Mouse (Mus musculus): Measurements from ENCODE around the gene Gatad2a. TPM values are rescaled to one million over a fixed set of nuclear protein-coding genes. Genes with fewer than 3 reads are reported as not detected.
"Not testable (repeated sequence)": the region's sequence is repeated elsewhere in the genome, so short reads cannot be mapped to it uniquely, and the experiment has no call there.

Gene Gatad2a
- total RNA-seq, 2 experiments from 2014 or later, result 28.6 to 38.8 TPM

- no peak for DNase-seq (ENCODE audit: low spot score)
Observed at GRCm38 (mm10) chr8:69996589-69997285, 553 bp upstream of the Gatad2a start.

GRCm38 (mm10) chr8:69995422-69995775 is 785 bp downstream of the Gatad2a start:
- no peak for DNase-seq (ENCODE audit: low spot score)

- not testable (repeated sequence) for DNase-seq (ENCODE audit: low spot score)
Observed at GRCm38 (mm10) chr8:69988936-69989335, 7.2 kb downstream of the Gatad2a start.

GRCm38 (mm10) chr8:69987744-69988143 is 8.4 kb downstream of the Gatad2a start:
- DNase-seq (ENCODE audit: low spot score), result no peak

GRCm38 (mm10) chr8:69984876-69985553 is 11.2 kb downstream of the Gatad2a start:
- no peak for DNase-seq (ENCODE audit: low spot score)

GRCm38 (mm10) chr8:69978456-69978855 is 17.7 kb downstream of the Gatad2a start:
- DNase-seq (ENCODE audit: low spot score), result no peak

GRCm38 (mm10) chr8:69974806-69975205 is 21.4 kb downstream of the Gatad2a start:
- no peak for DNase-seq (ENCODE audit: low spot score)

GRCm38 (mm10) chr8:69974194-69974614 is 22.0 kb downstream of the Gatad2a start:
- DNase-seq (ENCODE audit: low spot score), result peak; percentile 98

- peak; percentile 33 for DNase-seq (ENCODE audit: low spot score)
Observed at GRCm38 (mm10) chr8:69973442-69974161, 22.6 kb downstream of the Gatad2a start.

- no peak for DNase-seq (ENCODE audit: low spot score)
Observed at GRCm38 (mm10) chr8:69973063-69973441, 23.1 kb downstream of the Gatad2a start.

GRCm38 (mm10) chr8:69970880-69971279 is 25.3 kb downstream of the Gatad2a start:
- DNase-seq (ENCODE audit: low spot score), result no peak

- DNase-seq (ENCODE audit: low spot score), result no peak
Observed at GRCm38 (mm10) chr8:69967291-69967933, 28.8 kb downstream of the Gatad2a start.

GRCm38 (mm10) chr8:69959241-69959640 is 36.9 kb downstream of the Gatad2a start:
- DNase-seq (ENCODE audit: low spot score), result no peak

GRCm38 (mm10) chr8:69957879-69958278 is 38.3 kb downstream of the Gatad2a start:
- no peak for DNase-seq (ENCODE audit: low spot score)

GRCm38 (mm10) chr8:69957419-69957818 is 38.8 kb downstream of the Gatad2a start:
- DNase-seq (ENCODE audit: low spot score), result no peak

GRCm38 (mm10) chr8:69956651-69957050 is 39.5 kb downstream of the Gatad2a start:
- DNase-seq (ENCODE audit: low spot score), result no peak

- DNase-seq (ENCODE audit: low spot score), result no peak
Observed at GRCm38 (mm10) chr8:69954642-69955041, 41.5 kb downstream of the Gatad2a start.

- DNase-seq (ENCODE audit: low spot score), result peak; percentile 53
Observed at GRCm38 (mm10) chr8:69954213-69954612, 42.0 kb downstream of the Gatad2a start.

- DNase-seq (ENCODE audit: low spot score), result no peak
Observed at GRCm38 (mm10) chr8:69950300-69950699, 45.9 kb downstream of the Gatad2a start.

- not testable (repeated sequence) for DNase-seq (ENCODE audit: low spot score)
Observed at GRCm38 (mm10) chr8:69942495-69942894, 53.7 kb downstream of the Gatad2a start.

GRCm38 (mm10) chr8:69940386-69940785 is 55.8 kb downstream of the Gatad2a start:
- DNase-seq (ENCODE audit: low spot score), result no peak

GRCm38 (mm10) chr8:69939633-69940032 is 56.6 kb downstream of the Gatad2a start:
- peak; percentile 76 for DNase-seq (ENCODE audit: low spot score)

Measured in gastrocnemius, adult 18-20 months (tissue).